Mouse (Mus musculus) forebrain, postnatal 0 days (tissue): Measurements from ENCODE around the gene Rc3h1. TPM values are rescaled to one million over a fixed set of nuclear protein-coding genes. Genes with fewer than 3 reads are reported as not detected.
A peak's percentile ranks its signal among the peaks of the same experiment; 100 is the strongest.
"Not testable (repeated sequence)": the region's sequence is repeated elsewhere in the genome, so short reads cannot be mapped to it uniquely, and the experiment has no call there.

Source experiments
- ATAC-seq: fragments of 200-750 bp; cut with Nextera tagmentation; 2 replicates; pipeline ENCODE4 v1.8.0; 2017; ENCODE audit warnings: mild to moderate bottlenecking, moderate library complexity
- DNase-seq: peaks from one replicate; pipeline ENCODE4 v3.0.0-alpha.2; 2015
- H3K27ac ChIP-seq: fragments of 300-500 bp; sonication (generic); 2 replicates; pipeline ENCODE4 v1.5.1; 2014; ENCODE audit warnings: low read depth, mild to moderate bottlenecking, antibody characterized with exemption, low read length, moderate library complexity, mixed read lengths
- H3K27me3 ChIP-seq: fragments of 300-500 bp; sonication (generic); 2 replicates; pipeline ENCODE4 v1.6.1; 2014; ENCODE audit warnings: mild to moderate bottlenecking, low read length, mixed read lengths; ENCODE audit not compliant: insufficient read depth
- H3K36me3 ChIP-seq: fragments of 300-500 bp; sonication (generic); 2 replicates; pipeline ENCODE4 v1.6.1; 2014; ENCODE audit warnings: mild to moderate bottlenecking, moderate library complexity; ENCODE audit not compliant: insufficient read depth
- H3K4me1 ChIP-seq: fragments of 300-500 bp; sonication (generic); 2 replicates; pipeline ENCODE4 v1.6.1; 2014; ENCODE audit warnings: antibody characterized with exemption; ENCODE audit not compliant: insufficient read depth
- H3K4me2 ChIP-seq: fragments of 300-500 bp; sonication (generic); 2 replicates; pipeline ENCODE4 v1.6.1; 2014; ENCODE audit warnings: low read depth, mild to moderate bottlenecking, moderate library complexity
- H3K4me3 ChIP-seq: fragments of 300-500 bp; sonication (generic); 2 replicates; pipeline ENCODE4 v1.5.1; 2014; ENCODE audit warnings: low read depth, low read length, mixed read lengths
- H3K9ac ChIP-seq: fragments of 300-500 bp; sonication (generic); 2 replicates; pipeline ENCODE4 v1.6.1; 2014; ENCODE audit warnings: mild to moderate bottlenecking
- H3K9me3 ChIP-seq: fragments of 300-500 bp; sonication (generic); 2 replicates; pipeline ENCODE4 v1.6.1; 2016; ENCODE audit warnings: low read length
- CTCF ChIP-seq: sonication (generic); IDR thresholded peaks from 2 replicates; pipeline ENCODE4 v1.5.1; 2016; ENCODE audit warnings: antibody characterized with exemption, control low read depth, low read depth
- WGBS: fragments of 180-500 bp; shearing (Covaris S2); extraction: QIAGEN DNeasy Blood & Tissue Kit; methylation state at CpG from one replicate; pipeline ENCODE4 v1.1.7; 2014; 5-methylcytosine and 5-hydroxymethylcytosine counted together
- polyA plus RNA-seq: library from polyadenylated mRNA; unstranded; fragments of >200 nt; fragmentation: Nextera tagmentation; extraction: Ambion mirVana; gene quantifications from 2 replicates; pipeline ENCODE4 v1.2.1, GENCODE M21; 2015
- total RNA-seq: library from RNA; depleted of rRNA; stranded (reverse); fragments of >200 nt; gene quantifications from 2 replicates; pipeline ENCODE4 v1.2.3, GENCODE M21; 2014

Rc3h1 gene
- total and polyA plus RNA-seq, 2 experiments from 2014 or later: 6.1 to 20.8 TPM

DNA sequence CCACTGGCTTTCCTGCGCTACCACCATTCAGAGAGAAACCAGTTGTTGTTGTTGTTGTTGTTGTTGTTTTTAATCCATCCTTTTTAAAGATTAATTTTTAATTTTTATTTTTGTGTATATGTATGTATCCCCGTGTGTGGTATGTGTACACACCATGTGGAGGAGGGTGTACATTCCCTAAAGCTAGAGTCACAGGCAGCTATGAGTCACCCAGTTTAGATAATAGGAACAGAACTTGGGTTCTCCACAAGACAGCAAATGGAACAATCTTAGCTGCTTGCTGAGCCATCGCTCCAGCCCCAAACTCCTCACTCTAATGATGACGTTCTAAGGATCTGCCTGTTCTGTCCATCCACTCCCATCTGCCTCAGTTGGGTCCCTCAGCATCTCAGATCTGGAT is 29.2 kb upstream of the Rc3h1 start:
- Histone ChIP-seq H3K27ac (no peak overlapping the region), H3K9me3 (no peaks in the 10 kb centered on the region), H3K27me3 (no peaks in the 10 kb centered on the region), H3K36me3 (no peaks in the 10 kb centered on the region), H3K4me3 (no peak overlapping the region), H3K4me2 (no peak overlapping the region), H3K4me1 (no peaks in the 10 kb centered on the region), H3K9ac (no peak overlapping the region)
- ATAC-seq (no peak), DNase-seq (no peak)
- TF ChIP-seq CTCF: no peak
- 94% methylated on average over 4 of the region's 4 CpGs for WGBS

GRCm38 (mm10) chr1:160878485-160878884 is 27.7 kb upstream of the Rc3h1 start:
- Histone ChIP-seq H3K9ac (no peak overlapping the region), H3K4me3 (no peak overlapping the region), H3K27me3 (no peaks in the 10 kb centered on the region), H3K9me3 (no peaks in the 10 kb centered on the region), H3K4me2 (no peak overlapping the region), H3K27ac (no peak overlapping the region), H3K36me3 (no peaks in the 10 kb centered on the region), H3K4me1 (no peaks in the 10 kb centered on the region)
- WGBS: 87% methylated on average over 4 of the region's 4 CpGs
- DNase-seq (no peak), ATAC-seq (no peak)
- TF ChIP-seq CTCF: no peak

- not testable (repeated sequence) for H3K36me3 ChIP-seq, H3K27me3 ChIP-seq, H3K4me3 ChIP-seq, H3K4me1 ChIP-seq, DNase-seq, H3K4me2 ChIP-seq, H3K27ac ChIP-seq, H3K9ac ChIP-seq, H3K9me3 ChIP-seq
- ATAC-seq: peak; percentile 58
- WGBS: 50% methylated on average over 1 of the region's 1 CpGs
Observed at GRCm38 (mm10) chr1:160881378-160881777, 24.8 kb upstream of the Rc3h1 start.

DNA sequence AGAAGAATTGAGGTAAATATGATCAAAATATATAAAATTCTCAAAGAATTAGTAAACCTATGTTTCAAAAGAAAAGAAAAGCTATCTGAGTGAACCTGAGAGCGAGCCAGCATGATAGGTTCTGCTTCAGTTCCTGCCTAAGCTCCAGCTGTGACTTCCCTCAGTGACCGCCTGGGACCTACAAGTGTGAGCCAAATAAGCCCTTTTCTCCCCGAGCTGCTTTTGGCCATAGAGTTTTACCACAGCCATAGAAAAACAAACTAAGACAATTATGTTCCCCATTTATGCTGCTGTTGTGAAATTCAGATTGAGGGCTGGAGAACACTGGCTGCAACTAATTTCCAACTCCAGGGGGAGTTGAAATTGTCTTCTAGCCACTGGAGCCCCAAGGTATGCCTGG is 24.2 kb upstream of the Rc3h1 start:
- WGBS: 56% methylated on average over 3 of the region's 3 CpGs
- no peaks in the 10 kb centered on the region for H3K36me3 ChIP-seq
- no peak for DNase-seq

DNA sequence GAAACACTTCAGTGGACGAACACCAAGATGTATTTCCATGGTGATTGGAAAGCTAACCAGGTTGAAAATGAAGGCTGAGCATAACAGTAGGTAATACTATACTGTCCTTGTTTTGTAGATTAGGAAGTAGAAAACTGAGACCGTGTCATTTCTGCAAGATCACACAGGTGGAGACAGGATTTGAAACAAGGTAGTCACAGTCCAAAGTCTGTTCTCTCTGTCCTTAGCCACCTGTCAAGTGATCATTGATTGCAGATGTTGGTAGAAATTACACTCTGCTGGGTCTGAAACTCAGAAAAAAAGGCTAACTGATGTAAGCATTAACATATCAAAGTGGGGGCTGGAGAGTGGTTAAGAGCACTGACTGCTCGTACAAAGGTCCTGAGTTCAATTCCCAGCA is 21.9 kb upstream of the Rc3h1 start:
- WGBS: 78% methylated on average over 3 of the region's 3 CpGs
- no peak for ATAC-seq
- no peak for TF ChIP-seq CTCF

More for the DNA sequence above, 24.2 kb upstream of the Rc3h1 start:
- Histone ChIP-seq H3K9ac (no peak overlapping the region), H3K9me3 (no peaks in the 10 kb centered on the region), H3K4me2 (no peak overlapping the region), H3K4me1 (no peaks in the 10 kb centered on the region), H3K27me3 (no peaks in the 10 kb centered on the region), H3K4me3 (no peak overlapping the region), H3K27ac (no peak overlapping the region)
- no peak for ATAC-seq
- TF ChIP-seq CTCF: no peak

GRCm38 (mm10) chr1:160884993-160885392 is 21.2 kb upstream of the Rc3h1 start:
- Histone ChIP-seq H3K4me1 (no peaks in the 10 kb centered on the region), H3K4me3 (no peak overlapping the region), H3K27ac (no peak overlapping the region), H3K9me3 (no peaks in the 10 kb centered on the region), H3K4me2 (no peak overlapping the region), H3K27me3 (no peaks in the 10 kb centered on the region), H3K36me3 (no peaks in the 10 kb centered on the region), H3K9ac (no peak overlapping the region)
- 63% methylated on average over 2 of the region's 2 CpGs for WGBS
- ATAC-seq (no peak), DNase-seq (no peak)
- no peak for TF ChIP-seq CTCF

More for the DNA sequence above, 21.9 kb upstream of the Rc3h1 start:
- Histone ChIP-seq H3K9me3 (no peaks in the 10 kb centered on the region), H3K4me2 (no peak overlapping the region), H3K27ac (no peak overlapping the region), H3K9ac (no peak overlapping the region), H3K36me3 (no peaks in the 10 kb centered on the region), H3K4me1 (no peaks in the 10 kb centered on the region), H3K4me3 (no peak overlapping the region), H3K27me3 (no peaks in the 10 kb centered on the region)
- DNase-seq: no peak

- no peaks in the 10 kb centered on the region for H3K9me3 ChIP-seq
- H3K4me1 ChIP-seq: no peaks in the 10 kb centered on the region
- WGBS: 81% methylated on average over 10 of the region's 10 CpGs
- TF ChIP-seq CTCF: no peak
- no peak for ATAC-seq
- H3K27ac ChIP-seq: no peak overlapping the region
- H3K4me2 ChIP-seq: no peak overlapping the region
- no peaks in the 10 kb centered on the region for H3K27me3 ChIP-seq
- no peak overlapping the region for H3K9ac ChIP-seq
- no peak for DNase-seq
- H3K36me3 ChIP-seq: no peaks in the 10 kb centered on the region
- H3K4me3 ChIP-seq: no peak overlapping the region
Observed at GRCm38 (mm10) chr1:160899701-160900100, 6.5 kb upstream of the Rc3h1 start.

- no peaks in the 10 kb centered on the region for H3K9me3 ChIP-seq
- DNase-seq (no peak), ATAC-seq (no peak)
- no peak overlapping the region for H3K9ac ChIP-seq
- no peak overlapping the region for H3K4me3 ChIP-seq
- peaks cover 11% of the 10 kb centered on the region for H3K4me1 ChIP-seq
- no peaks in the 10 kb centered on the region for H3K36me3 ChIP-seq
- H3K4me2 ChIP-seq: no peak overlapping the region
- whole genome bisulfite sequencing: 66% methylated on average over 4 of the region's 4 CpGs
- H3K27me3 ChIP-seq: no peaks in the 10 kb centered on the region
- H3K27ac ChIP-seq: no peak overlapping the region
- TF ChIP-seq CTCF: no peak
Observed at GRCm38 (mm10) chr1:160904047-160904446, 2.2 kb upstream of the Rc3h1 start.
